Mouse (Mus musculus) 3T3-L1 (cell line): Measurements from ENCODE around the gene Anp32e.
A peak's percentile ranks its signal among the peaks of the same experiment; 100 is the strongest.
"Not testable (repeated sequence)": the region's sequence is repeated elsewhere in the genome, so short reads cannot be mapped to it uniquely, and the experiment has no call there.

Experiments
- DNase-seq: peaks from one replicate; pipeline ENCODE4 v3.0.0-alpha.2; 2015; ENCODE audit warnings: low read depth, low spot score

Gene Anp32e

GRCm38 (mm10) chr3:95942749-95943148 is 13.7 kb downstream of the Anp32e start:
- DNase-seq = peak; percentile 28

GRCm38 (mm10) chr3:95943226-95943625 is 14.2 kb downstream of the Anp32e start:
- DNase-seq = no peak

GRCm38 (mm10) chr3:95944742-95945141 is 15.7 kb downstream of the Anp32e start:
- DNase-seq = no peak

- DNase-seq = no peak
These were observed 16.7 kb downstream of the Anp32e start for GRCm38 (mm10) chr3:95945731-95946240.

GRCm38 (mm10) chr3:95948325-95948724 is 19.3 kb downstream of the Anp32e start:
- DNase-seq = no peak

GRCm38 (mm10) chr3:95950763-95951551 is 21.9 kb downstream of the Anp32e start:
- DNase-seq = peak; percentile 83

GRCm38 (mm10) chr3:95951566-95951965 is 22.5 kb downstream of the Anp32e start:
- DNase-seq = not testable (repeated sequence)

GRCm38 (mm10) chr3:95953023-95953422 is 24.0 kb downstream of the Anp32e start:
- no peak for DNase-seq

GRCm38 (mm10) chr3:95953522-95953921 is 24.5 kb downstream of the Anp32e start:
- no peak for DNase-seq

GRCm38 (mm10) chr3:95954648-95955173 is 25.7 kb downstream of the Anp32e start:
- not testable (repeated sequence) for DNase-seq

- no peak for DNase-seq
These were observed 26.3 kb downstream of the Anp32e start for GRCm38 (mm10) chr3:95955318-95955717.

- DNase-seq = peak; percentile 46
These were observed 28.5 kb downstream of the Anp32e start for GRCm38 (mm10) chr3:95957359-95958148.

- DNase-seq = peak; percentile 59
These were observed 30.0 kb downstream of the Anp32e start for GRCm38 (mm10) chr3:95959082-95959481.

- no peak for DNase-seq
These were observed 30.8 kb downstream of the Anp32e start for GRCm38 (mm10) chr3:95959807-95960206.

- DNase-seq = not testable (repeated sequence)
These were observed 33.1 kb downstream of the Anp32e start for GRCm38 (mm10) chr3:95962182-95962581.

GRCm38 (mm10) chr3:95963230-95963629 is 34.2 kb downstream of the Anp32e start:
- no peak for DNase-seq

GRCm38 (mm10) chr3:95963681-95964080 is 34.6 kb downstream of the Anp32e start:
- peak; percentile 66 for DNase-seq

GRCm38 (mm10) chr3:95965518-95966451 is 36.7 kb downstream of the Anp32e start:
- peak; percentile 65 for DNase-seq

GRCm38 (mm10) chr3:95969277-95969676 is 40.2 kb downstream of the Anp32e start:
- DNase-seq = no peak

GRCm38 (mm10) chr3:95970661-95971060 is 41.6 kb downstream of the Anp32e start:
- DNase-seq = not testable (repeated sequence)

GRCm38 (mm10) chr3:95972251-95972872 is 43.3 kb downstream of the Anp32e start:
- no peak for DNase-seq
